Mouse (Mus musculus): ENCODE results near the gene Gm17535. TPM values are rescaled to one million over a fixed set of nuclear protein-coding genes. Genes with fewer than 3 reads are reported as not detected.

Gm17535 gene
- not detected for polyA plus RNA-seq (2014; fragmentation: Illumina TruSeq; extraction: RNeasy Lipid Tissue Mini Kit (QIAGEN cat#74804); ENCODE audit: low read depth, low replicate concordance)

GRCm38 (mm10) chr9:3034299-3034698 is at the start of gene Gm17535:
Gene Gm17535 (plus strand): TSS chr9:3034599.

GRCm38 (mm10) chr9:3000445-3000972 is 33.9 kb upstream of the Gm17535 start, which contains the start of gene Gm10722:
Gene Gm10722 (plus strand): TSS chr9:3000922.

GRCm38 (mm10) chr9:3002794-3003396 is 31.5 kb upstream of the Gm17535 start, which contains the start of gene Gm11168:
Gene Gm11168 (plus strand): TSS chr9:3003346.

DNA sequence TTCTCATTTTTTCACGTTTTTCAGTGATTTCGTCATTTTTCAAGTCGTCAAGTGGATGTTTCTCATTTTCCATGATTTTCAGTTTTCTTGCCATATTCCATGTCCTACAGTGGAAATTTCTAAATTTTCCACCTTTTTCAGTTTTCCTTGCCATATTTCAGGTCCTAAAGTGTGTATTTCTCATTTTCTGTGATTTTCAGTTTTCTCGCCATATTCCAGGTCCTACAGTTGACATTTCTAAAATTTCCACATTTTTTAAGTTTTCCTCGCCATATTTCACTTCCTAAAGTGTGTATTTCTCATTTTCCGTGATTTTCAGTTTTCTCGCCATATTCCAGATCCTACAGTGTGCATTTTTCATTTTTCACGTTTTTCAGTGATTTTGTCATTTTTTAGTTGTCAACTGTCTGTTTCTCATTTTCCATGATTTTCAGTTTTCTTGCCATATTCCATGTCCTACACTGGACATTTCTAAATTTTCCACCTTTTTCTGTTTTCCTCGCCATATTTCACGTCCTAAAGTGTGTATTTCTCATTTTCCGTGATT is 21.6 kb upstream of the Gm17535 start, which contains the start of gene Gm10721:
TSS of gene Gm10721 (plus strand) at position 408 of the 547 bp plus-strand sequence.

DNA sequence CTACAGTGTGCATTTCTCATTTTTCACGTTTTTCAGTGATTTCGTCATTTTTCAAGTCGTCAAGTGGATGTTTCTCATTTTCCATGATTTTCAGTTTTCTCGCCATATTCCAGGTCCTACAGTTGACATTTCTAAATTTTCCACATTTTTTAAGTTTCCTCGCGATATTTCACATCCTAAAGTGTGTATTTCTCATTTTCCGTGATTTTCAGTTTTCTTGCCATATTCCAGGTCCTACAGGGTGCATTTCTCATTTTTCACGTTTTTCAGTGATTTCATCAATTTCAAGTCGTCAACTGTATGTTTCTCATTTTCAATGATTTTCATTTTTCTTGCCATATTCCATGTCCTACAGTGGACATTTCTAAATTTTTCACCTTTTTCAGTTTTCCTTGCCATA is 19.0 kb upstream of the Gm17535 start, which contains the start of gene Gm10720:
TSS of gene Gm10720 (plus strand) at position 301 of the 400 bp plus-strand sequence.

GRCm38 (mm10) chr9:3017108-3017507 is 17.3 kb upstream of the Gm17535 start, which contains the start of gene Gm10719:
Gene Gm10719 (plus strand): TSS chr9:3017408.

GRCm38 (mm10) chr9:3023312-3023984 is 11.0 kb upstream of the Gm17535 start, which contains the start of gene Gm10718:
Gene Gm10718 (plus strand): TSS chr9:3023547.

GRCm38 (mm10) chr9:3024912-3025467 is 9.4 kb upstream of the Gm17535 start, which contains the start of gene Gm10717:
Gene Gm10717 (plus strand): TSS chr9:3025417.

DNA sequence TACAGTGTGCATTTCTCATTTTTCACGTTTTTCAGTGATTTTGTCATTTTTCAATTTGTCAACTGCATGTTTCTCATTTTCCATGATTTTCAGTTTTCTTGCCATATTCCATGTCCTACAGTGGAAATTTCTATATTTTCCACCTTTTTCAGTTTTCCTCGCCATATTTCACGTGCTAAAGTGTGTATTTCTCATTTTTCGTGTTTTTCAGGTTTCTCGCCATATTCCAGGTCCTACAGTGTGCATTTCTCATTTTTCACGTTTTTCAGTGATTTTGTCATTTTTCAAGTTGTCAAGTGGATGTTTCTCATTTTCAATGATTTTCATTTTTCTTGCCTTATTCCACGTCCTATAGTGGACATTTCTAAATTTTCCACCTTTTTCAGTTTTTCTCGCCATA is 2.2 kb downstream of the Gm17535 start, which contains the start of gene Gm10715:
TSS of gene Gm10715 (plus strand) at position 301 of the 400 bp plus-strand sequence.

Other genes with a start within 250 kb of the Gm17535 start
- gene Gm10722, start 33.7 kb upstream of the Gm17535 start, polyA plus RNA-seq (2014; fragmentation: Illumina TruSeq; extraction: RNeasy Lipid Tissue Mini Kit (QIAGEN cat#74804); ENCODE audit: low read depth, low replicate concordance), result not detected
- not detected for gene Gm11168, start 31.3 kb upstream of the Gm17535 start, polyA plus RNA-seq (2014; fragmentation: Illumina TruSeq; extraction: RNeasy Lipid Tissue Mini Kit (QIAGEN cat#74804); ENCODE audit: low read depth, low replicate concordance)
- not detected for gene Gm10721, start 21.5 kb upstream of the Gm17535 start, polyA plus RNA-seq (2014; fragmentation: Illumina TruSeq; extraction: RNeasy Lipid Tissue Mini Kit (QIAGEN cat#74804); ENCODE audit: low read depth, low replicate concordance)
- not detected for gene Gm10720, start 18.9 kb upstream of the Gm17535 start, polyA plus RNA-seq (2014; fragmentation: Illumina TruSeq; extraction: RNeasy Lipid Tissue Mini Kit (QIAGEN cat#74804); ENCODE audit: low read depth, low replicate concordance)
- not detected for gene Gm10719, start 17.2 kb upstream of the Gm17535 start, polyA plus RNA-seq (2014; fragmentation: Illumina TruSeq; extraction: RNeasy Lipid Tissue Mini Kit (QIAGEN cat#74804); ENCODE audit: low read depth, low replicate concordance)
- gene Gm10718, start 11.1 kb upstream of the Gm17535 start, polyA plus RNA-seq (2014; fragmentation: Illumina TruSeq; extraction: RNeasy Lipid Tissue Mini Kit (QIAGEN cat#74804); ENCODE audit: low read depth, low replicate concordance), result not detected
- gene Gm10717, start 9.2 kb upstream of the Gm17535 start, polyA plus RNA-seq (2014; fragmentation: Illumina TruSeq; extraction: RNeasy Lipid Tissue Mini Kit (QIAGEN cat#74804); ENCODE audit: low read depth, low replicate concordance), result not detected
- not detected for gene Gm10715, start 2.3 kb downstream of the Gm17535 start, polyA plus RNA-seq (2014; fragmentation: Illumina TruSeq; extraction: RNeasy Lipid Tissue Mini Kit (QIAGEN cat#74804); ENCODE audit: low read depth, low replicate concordance)